Mouse (Mus musculus): Measurements from ENCODE around the gene Psmb5.

- no peak for TF ChIP-seq CTCF (IDR thresholded peaks at IDR 0.05; ENCODE audit: borderline replicate concordance, extremely low read depth, insufficient read depth, insufficient read length)
- TF ChIP-seq POLR2A (IDR thresholded peaks at IDR 0.05; ENCODE audit: borderline replicate concordance, extremely low read depth, insufficient read depth, insufficient read length, poor library complexity, severe bottlenecking) = no peak
Measured at GRCm38 (mm10) chr14:54582536-54582935, 35.3 kb downstream of the Psmb5 start.
